Mouse (Mus musculus): Measurements from ENCODE around the gene Fubp3.

The Fubp3 gene

GRCm38 (mm10) chr2:31619208-31619607, 46.8 kb downstream of the Fubp3 start:
- no peak for DNase-seq (ENCODE audit: extremely low read depth, low read depth)

GRCm38 (mm10) chr2:31633531-31633930, 61.1 kb downstream of the Fubp3 start:
- no peak for DNase-seq (ENCODE audit: extremely low read depth, low read depth)

- DNase-seq (ENCODE audit: extremely low read depth, low read depth): no peak
These were observed 63.1 kb downstream of the Fubp3 start for GRCm38 (mm10) chr2:31635281-31636137.

- DNase-seq (ENCODE audit: extremely low read depth, low read depth): no peak
These were observed 63.8 kb downstream of the Fubp3 start for GRCm38 (mm10) chr2:31636138-31636741.

GRCm38 (mm10) chr2:31636742-31637141, 64.3 kb downstream of the Fubp3 start:
- no peak for DNase-seq (ENCODE audit: extremely low read depth, low read depth)

GRCm38 (mm10) chr2:31637311-31637710, 64.9 kb downstream of the Fubp3 start:
- DNase-seq (ENCODE audit: extremely low read depth, low read depth): no peak

- no peak for DNase-seq (ENCODE audit: extremely low read depth, low read depth)
These were observed 65.4 kb downstream of the Fubp3 start for GRCm38 (mm10) chr2:31637807-31638206.

- no peak for DNase-seq (ENCODE audit: extremely low read depth, low read depth)
These were observed 66.4 kb downstream of the Fubp3 start for GRCm38 (mm10) chr2:31638581-31639465.

GRCm38 (mm10) chr2:31639466-31639760, 67.0 kb downstream of the Fubp3 start:
- DNase-seq (ENCODE audit: extremely low read depth, low read depth): no peak

- DNase-seq (ENCODE audit: extremely low read depth, low read depth): no peak
These were observed 67.6 kb downstream of the Fubp3 start, which contains the start of gene Prdm12 for GRCm38 (mm10) chr2:31639901-31640608. Prdm12 (plus strand) TSS chr2:31640037.

GRCm38 (mm10) chr2:31640609-31641507, 68.4 kb downstream of the Fubp3 start:
- DNase-seq (ENCODE audit: extremely low read depth, low read depth): no peak

GRCm38 (mm10) chr2:31641508-31641830, 69.0 kb downstream of the Fubp3 start:
- no peak for DNase-seq (ENCODE audit: extremely low read depth, low read depth)

- no peak for DNase-seq (ENCODE audit: extremely low read depth, low read depth)
These were observed 69.5 kb downstream of the Fubp3 start for GRCm38 (mm10) chr2:31641929-31642328.

GRCm38 (mm10) chr2:31653971-31654853, 81.8 kb downstream of the Fubp3 start:
- no peak for DNase-seq (ENCODE audit: extremely low read depth, low read depth)

GRCm38 (mm10) chr2:31654854-31655559, 82.6 kb downstream of the Fubp3 start:
- DNase-seq (ENCODE audit: extremely low read depth, low read depth): no peak

- no peak for DNase-seq (ENCODE audit: extremely low read depth, low read depth)
These were observed 83.9 kb downstream of the Fubp3 start for GRCm38 (mm10) chr2:31656374-31656773.

GRCm38 (mm10) chr2:31662939-31663803, 90.7 kb downstream of the Fubp3 start:
- no peak for DNase-seq (ENCODE audit: extremely low read depth, low read depth)

- no peak for DNase-seq (ENCODE audit: extremely low read depth, low read depth)
These were observed 91.3 kb downstream of the Fubp3 start for GRCm38 (mm10) chr2:31663804-31664180.

Measured in MEL-GATA-1-ER (cell line).